Mouse (Mus musculus) lung, embryonic 14.5 days (tissue): ENCODE data around the gene Nek1. TPM values are rescaled to one million over a fixed set of nuclear protein-coding genes. Genes with fewer than 3 reads are reported as not detected.

ENCODE experiments used
- ATAC-seq: fragments of 200-750 bp; cut with Nextera tagmentation; 2 replicates; pipeline ENCODE4 v1.8.0; 2017; ENCODE audit warnings: mild to moderate bottlenecking, moderate TSS enrichment, moderate library complexity; ENCODE audit not compliant: insufficient read depth
- DNase-seq: peaks from one replicate; pipeline ENCODE4 v3.0.0-alpha.2; 2015
- H3K27ac ChIP-seq: fragments of 300-500 bp; sonication (generic); 2 replicates; pipeline ENCODE4 v1.5.1; 2014; ENCODE audit warnings: low read depth, mild to moderate bottlenecking, moderate library complexity
- H3K27me3 ChIP-seq: fragments of 300-500 bp; sonication (generic); 2 replicates; pipeline ENCODE4 v1.6.1; 2014; ENCODE audit warnings: low read length, control low read depth; ENCODE audit not compliant: insufficient read depth
- H3K36me3 ChIP-seq: fragments of 300-500 bp; sonication (generic); 2 replicates; pipeline ENCODE4 v1.6.1; 2014; ENCODE audit warnings: control low read depth; ENCODE audit not compliant: insufficient read depth
- H3K4me1 ChIP-seq: fragments of 300-500 bp; sonication (generic); 2 replicates; pipeline ENCODE4 v1.6.1; 2014; ENCODE audit warnings: antibody characterized with exemption, control low read depth; ENCODE audit not compliant: insufficient read depth
- H3K4me2 ChIP-seq: fragments of 300-500 bp; sonication (generic); 2 replicates; pipeline ENCODE4 v1.6.1; 2014; ENCODE audit warnings: mild to moderate bottlenecking
- H3K4me3 ChIP-seq: fragments of 300-500 bp; sonication (generic); 2 replicates; pipeline ENCODE4 v1.5.1; 2014; ENCODE audit warnings: low read depth, low read length
- H3K9ac ChIP-seq: fragments of 300-500 bp; sonication (generic); 2 replicates; pipeline ENCODE4 v1.6.1; 2014
- H3K9me3 ChIP-seq: fragments of 300-500 bp; sonication (generic); 2 replicates; pipeline ENCODE4 v1.6.1; 2016; ENCODE audit warnings: low read depth, low read length, control low read depth
- CTCF ChIP-seq: IDR thresholded peaks from 2 replicates; pipeline ENCODE4 v1.5.1; 2016; ENCODE audit warnings: antibody characterized with exemption, low read depth
- WGBS: fragments of 180-500 bp; shearing (Covaris S2); extraction: QIAGEN DNeasy Blood & Tissue Kit; methylation state at CpG from one replicate; pipeline ENCODE4 v1.1.7; 2014; 5-methylcytosine and 5-hydroxymethylcytosine counted together
- polyA plus RNA-seq: library from polyadenylated mRNA; unstranded; fragments of >200 nt; fragmentation: Nextera tagmentation; extraction: Ambion mirVana; gene quantifications from 2 replicates; pipeline ENCODE4 v1.2.1, GENCODE M21; 2014

The Nek1 gene
- polyA plus RNA-seq, 1 experiment from 2014 or later: 20.7 TPM

GRCm38 (mm10) chr8:61178594-61179140 lies 185.7 kb downstream of the Nek1 start:
- no peaks in the 10 kb centered on the region for H3K27me3 ChIP-seq
- ATAC-seq (no peak), DNase-seq (no peak)
- no peak overlapping the region for H3K4me2 ChIP-seq
- H3K4me1 ChIP-seq: peaks cover 13% of the 10 kb centered on the region
- 70% methylated on average over 11 of the region's 11 CpGs for WGBS
- H3K4me3 ChIP-seq: no peak overlapping the region
- no peak overlapping the region for H3K9ac ChIP-seq
- no peak for TF ChIP-seq CTCF
- no peaks in the 10 kb centered on the region for H3K36me3 ChIP-seq
- H3K9me3 ChIP-seq: no peaks in the 10 kb centered on the region
- no peak overlapping the region for H3K27ac ChIP-seq

Other genes starting within 250 kb of the Nek1 start
- 106 and 115 TPM in 2 replicates for gene Hpf1, start 102.8 kb upstream of the Nek1 start, polyA plus RNA-seq
- gene Clcn3, start 9.9 kb upstream of the Nek1 start, polyA plus RNA-seq: 17.3 and 17.9 TPM in 2 replicates
- gene Sh3rf1, start 230.7 kb downstream of the Nek1 start, polyA plus RNA-seq: 21.2 and 22.5 TPM in 2 replicates